Mouse (Mus musculus) heart, postnatal 0 days (tissue): ENCODE data around the gene Gm3893. TPM values are rescaled to one million over a fixed set of nuclear protein-coding genes. Genes with fewer than 3 reads are reported as not detected.
"Not testable (repeated sequence)": the region's sequence is repeated elsewhere in the genome, so short reads cannot be mapped to it uniquely, and the experiment has no call there.

Source experiments
- ATAC-seq: fragments of 200-750 bp; cut with Nextera tagmentation; 2 replicates; pipeline ENCODE4 v1.8.0; 2017; ENCODE audit warnings: low read depth, moderate number of reproducible peaks, moderate library complexity; ENCODE audit not compliant: insufficient read depth
- DNase-seq: peaks from one replicate; pipeline ENCODE4 v3.0.0-alpha.2; 2016; ENCODE audit warnings: low spot score
- H3K27ac ChIP-seq: fragments of 300-500 bp; sonication (generic); 2 replicates; pipeline ENCODE4 v1.5.1; 2014; ENCODE audit warnings: low read depth, mild to moderate bottlenecking
- H3K27me3 ChIP-seq: fragments of 300-500 bp; sonication (generic); 2 replicates; pipeline ENCODE4 v1.6.1; 2014; ENCODE audit warnings: low read length, mixed read lengths; ENCODE audit not compliant: control insufficient read depth, insufficient read depth
- H3K36me3 ChIP-seq: fragments of 300-500 bp; sonication (generic); replicated peaks from 2 replicates; pipeline ENCODE4 v1.6.1; 2014; ENCODE audit warnings: low read length, mixed read lengths; ENCODE audit not compliant: control insufficient read depth, insufficient read depth
- H3K4me1 ChIP-seq: fragments of 300-500 bp; sonication (generic); 2 replicates; pipeline ENCODE4 v1.6.1; 2014; ENCODE audit warnings: antibody characterized with exemption; ENCODE audit not compliant: control insufficient read depth, insufficient read depth
- H3K4me2 ChIP-seq: fragments of 300-500 bp; sonication (generic); 2 replicates; pipeline ENCODE4 v1.6.1; 2014; ENCODE audit warnings: low read depth, mild to moderate bottlenecking, low read length, moderate library complexity
- H3K4me3 ChIP-seq: fragments of 300-500 bp; sonication (generic); 2 replicates; pipeline ENCODE4 v1.5.1; 2014; ENCODE audit warnings: low read depth, low read length
- H3K9ac ChIP-seq: fragments of 300-500 bp; sonication (generic); replicated peaks from 2 replicates; pipeline ENCODE4 v1.6.1; 2014; ENCODE audit warnings: low read depth, low read length, mixed read lengths
- H3K9me3 ChIP-seq: fragments of 300-500 bp; sonication (generic); replicated peaks from 2 replicates; pipeline ENCODE4 v1.6.1; 2016; ENCODE audit warnings: low read length; ENCODE audit not compliant: control insufficient read depth
- WGBS: fragments of 180-500 bp; shearing (Covaris S2); extraction: QIAGEN DNeasy Blood & Tissue Kit; methylation state at CpG from one replicate; pipeline ENCODE4 v1.1.7; 2014; 5-methylcytosine and 5-hydroxymethylcytosine counted together
- polyA plus RNA-seq: library from polyadenylated mRNA; unstranded; fragments of >200 nt; fragmentation: Nextera tagmentation; extraction: Ambion mirVana; gene quantifications from 2 replicates; pipeline ENCODE4 v1.2.1, GENCODE M21; 2015
- total RNA-seq: library from RNA; depleted of rRNA; stranded (reverse); fragments of >200 nt; gene quantifications from 2 replicates; pipeline ENCODE4 v1.2.3, GENCODE M21; 2014; ENCODE audit warnings: low replicate concordance; rRNA removed

The Gm3893 gene
- not detected in 2 replicates for total RNA-seq
- polyA plus RNA-seq: not detected in 2 replicates

DNA sequence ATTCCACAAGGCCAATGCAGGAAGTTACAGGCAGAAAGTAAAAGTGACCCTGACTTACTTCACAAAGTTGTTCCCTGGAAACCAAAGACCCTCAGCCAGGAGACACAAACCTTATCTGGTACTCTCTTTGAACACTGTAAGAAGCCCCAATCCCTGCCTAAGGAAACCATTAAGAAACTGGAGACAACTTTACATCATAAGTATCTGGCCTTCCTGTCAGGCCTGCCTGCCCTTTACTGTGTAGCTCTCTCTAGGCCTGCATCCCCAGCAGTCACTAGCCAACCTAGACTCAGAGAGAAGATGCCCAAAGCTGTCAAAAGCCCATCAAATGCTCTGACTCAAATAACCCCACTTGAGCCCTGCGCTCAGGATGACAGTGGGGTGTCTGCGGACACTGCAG is at the start of gene Gm3893:
Gm3893 (plus strand) TSS at position 301 of the 400 bp plus-strand sequence.
- H3K27ac ChIP-seq, H3K27me3 ChIP-seq, H3K9ac ChIP-seq, H3K4me1 ChIP-seq, DNase-seq, H3K4me2 ChIP-seq, H3K4me3 ChIP-seq, H3K9me3 ChIP-seq, H3K36me3 ChIP-seq, ATAC-seq: not testable (repeated sequence)
- no CpG with 5 or more reads among the region's 2 CpGs for WGBS

DNA sequence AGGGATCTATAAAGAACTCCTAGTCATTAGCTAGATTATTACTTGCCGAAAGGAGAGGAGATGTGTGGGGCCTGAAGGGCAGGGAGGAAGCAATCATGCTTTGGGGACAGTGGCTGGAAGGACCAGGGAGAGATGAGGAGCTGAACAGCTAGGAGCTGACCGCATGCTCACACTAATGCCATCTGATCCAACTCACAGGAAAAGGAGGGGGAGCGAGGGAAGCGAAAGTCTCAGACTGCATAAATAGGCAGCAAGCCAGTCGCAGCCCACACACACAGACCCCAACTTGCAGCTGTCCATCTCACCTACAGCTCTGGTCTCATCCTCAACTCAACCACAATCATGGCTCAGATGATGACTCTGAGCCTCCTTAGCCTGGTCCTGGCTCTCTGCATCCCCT is 23.5 kb downstream of the Gm3893 start, which contains the start of gene Gm13304:
Gm13304 (plus strand) TSS at position 301 of the 400 bp plus-strand sequence.
- not testable (repeated sequence) for H3K36me3 ChIP-seq, H3K9me3 ChIP-seq, DNase-seq, ATAC-seq, H3K27ac ChIP-seq, H3K27me3 ChIP-seq, H3K4me3 ChIP-seq, H3K4me1 ChIP-seq, H3K9ac ChIP-seq, H3K4me2 ChIP-seq
- no CpG with 5 or more reads among the region's 5 CpGs for WGBS

Other genes starting within 250 kb of the Gm3893 start
- gene Gm21541, start 187.6 kb upstream of the Gm3893 start, total RNA-seq: not detected in 2 replicates
- not detected in 2 replicates for gene Gm21541, start 187.6 kb upstream of the Gm3893 start, polyA plus RNA-seq
- 0.89 TPM in 1 of 2 replicates, not detected in the other for gene Gm20878, start 149.6 kb upstream of the Gm3893 start, total RNA-seq
- gene Gm20878, start 149.6 kb upstream of the Gm3893 start, polyA plus RNA-seq: 0.92 and 1.1 TPM in 2 replicates
- not detected in 2 replicates for gene Fam205a4, start 125.1 kb upstream of the Gm3893 start, total RNA-seq
- 0.03 TPM in 1 of 2 replicates, not detected in the other for gene Fam205a4, start 125.1 kb upstream of the Gm3893 start, polyA plus RNA-seq
- gene Gm21093, start 56.5 kb upstream of the Gm3893 start, total RNA-seq: 0.12 TPM in 1 of 2 replicates, not detected in the other
- not detected in 2 replicates for gene Gm21093, start 56.5 kb upstream of the Gm3893 start, polyA plus RNA-seq
- gene Gm13304, start 23.6 kb downstream of the Gm3893 start, total RNA-seq: 0.73 TPM in 1 of 2 replicates, not detected in the other
- 1.2 and 5.1 TPM in 2 replicates for gene Gm13304, start 23.6 kb downstream of the Gm3893 start, polyA plus RNA-seq
- gene Gm13306, start 62.2 kb downstream of the Gm3893 start, total RNA-seq: not detected in 2 replicates
- 0.30 TPM in 1 of 2 replicates, not detected in the other for gene Gm13306, start 62.2 kb downstream of the Gm3893 start, polyA plus RNA-seq
- gene Gm13305, start 77.4 kb downstream of the Gm3893 start, total RNA-seq: not detected in 2 replicates
- 0.33 and 0.45 TPM in 2 replicates for gene Gm13305, start 77.4 kb downstream of the Gm3893 start, polyA plus RNA-seq
- not detected in 2 replicates for gene Gm10600, start 149.4 kb downstream of the Gm3893 start, total RNA-seq
- not detected in 2 replicates for gene Gm10600, start 149.4 kb downstream of the Gm3893 start, polyA plus RNA-seq
- not detected in 2 replicates for gene Ccl21b, start 164.6 kb downstream of the Gm3893 start, total RNA-seq
- 0.45 TPM in 1 of 2 replicates, not detected in the other for gene Ccl21b, start 164.6 kb downstream of the Gm3893 start, polyA plus RNA-seq
- not detected in 2 replicates for gene Gm21953, start 203.1 kb downstream of the Gm3893 start, total RNA-seq
- gene Gm21953, start 203.1 kb downstream of the Gm3893 start, polyA plus RNA-seq: not detected in 2 replicates
- not detected in 2 replicates for gene Fam205a3, start 227.1 kb downstream of the Gm3893 start, total RNA-seq
- gene Fam205a3, start 227.1 kb downstream of the Gm3893 start, polyA plus RNA-seq: not detected in 2 replicates